In genomic region chr7:16147643-16148042, GRCm38 (mm10) we compare ENCODE assay signal across 10 mouse cellular contexts. TPM values are rescaled to one million over a fixed set of nuclear protein-coding genes. Genes with fewer than 3 reads are reported as not detected.
DNase-seq lines count a peak whose midpoint lies in the region; ATAC-seq and TF ChIP-seq lines count a peak whose summit lies in the region.
"Had no signal": no experiment of that assay in that cellular context is flagged by ENCODE, and none has a peak within 500 bp of the region (broad histone marks: within the 10 kb centered on the region; RNA-seq: fewer than 3 reads in every experiment).

No protein-coding gene starts in this region.

- no peak overlapping the region for H3K4me3 ChIP-seq in heart, embryonic 10.5 days
- H3K4me3 ChIP-seq in heart, embryonic 12.5 days: no peak overlapping the region
- no peak overlapping the region for H3K4me3 ChIP-seq in liver, embryonic 13.5 days (replicated peaks)
- H3K4me3 ChIP-seq in stomach, postnatal 0 days (ENCODE audit: low read depth, low read length): no peak overlapping the region
- H3K4me3 ChIP-seq: midbrain, embryonic 12.5 days had no signal

- H3K9ac ChIP-seq in heart, embryonic 12.5 days: no peak overlapping the region
- H3K9ac ChIP-seq in liver, embryonic 13.5 days: no peak overlapping the region
- no peak overlapping the region for H3K9ac ChIP-seq in stomach, postnatal 0 days (ENCODE audit: low read length)
- H3K9ac ChIP-seq: midbrain, embryonic 12.5 days had no signal

- 0 out of 2 replicates have a peak, but pooled peaks cover 2% of the 10 kb centered on the region for H3K36me3 ChIP-seq in heart, embryonic 10.5 days
- no peaks in the 10 kb centered on the region; the same call in 1 of the 2 replicates for H3K36me3 ChIP-seq in heart, embryonic 12.5 days
- no peaks in the 10 kb centered on the region for H3K36me3 ChIP-seq in liver, embryonic 13.5 days
- no peaks in the 10 kb centered on the region for H3K36me3 ChIP-seq in stomach, postnatal 0 days (ENCODE audit: control insufficient read depth, insufficient read depth, low read length)

- H3K9me3 ChIP-seq in heart, embryonic 10.5 days: no peaks in the 10 kb centered on the region
- H3K9me3 ChIP-seq in heart, embryonic 12.5 days (replicated peaks): no peaks in the 10 kb centered on the region
- H3K9me3 ChIP-seq in liver, embryonic 13.5 days (replicated peaks): no peaks in the 10 kb centered on the region
- H3K9me3 ChIP-seq in stomach, postnatal 0 days (ENCODE audit: control insufficient read depth, low read length): no peaks in the 10 kb centered on the region
- H3K9me3 ChIP-seq: midbrain, embryonic 12.5 days had no signal

- no peak for TF ChIP-seq EP300 in stomach, postnatal 0 days (optimal IDR thresholded peaks at IDR 0.05)

- no peak for TF ChIP-seq CTCF in stomach, postnatal 0 days (IDR thresholded peaks at IDR 0.05; ENCODE audit: low read depth)

- DNase-seq in heart, embryonic 10.5 days (ENCODE audit: low spot score): peak; percentile 84
- DNase-seq in urinary bladder, postnatal 25 days (ENCODE audit: low spot score): peak; percentile 70
- DNase-seq in urinary bladder, adult 2 months (ENCODE audit: low spot score): no peak
- peak; percentile 81 for DNase-seq in gastrocnemius, postnatal 10 days
- DNase-seq in liver, embryonic 13.5 days: peak; percentile 21
- DNase-seq in stomach, postnatal 0 days (ENCODE audit: low spot score): peak; percentile 66
- no peak for DNase-seq in layer of hippocampus, adult 8-10 months (ENCODE audit: low spot score in 2 of 2)

- H3K27ac ChIP-seq in heart, embryonic 10.5 days: no peak overlapping the region
- H3K27ac ChIP-seq in heart, embryonic 12.5 days (ENCODE audit: poor library complexity, severe bottlenecking): no peak overlapping the region
- H3K27ac ChIP-seq in liver, embryonic 13.5 days: no peak overlapping the region
- H3K27ac ChIP-seq in stomach, postnatal 0 days (replicated peaks): no peak overlapping the region
- H3K27ac ChIP-seq: midbrain, embryonic 12.5 days had no signal

- peaks cover 38% of the 10 kb centered on the region for H3K27me3 ChIP-seq in heart, embryonic 10.5 days (ENCODE audit: insufficient read depth, poor library complexity, severe bottlenecking)
- H3K27me3 ChIP-seq in heart, embryonic 12.5 days (replicated peaks): peaks cover 40% of the 10 kb centered on the region
- H3K27me3 ChIP-seq in liver, embryonic 13.5 days: peaks cover 28% of the 10 kb centered on the region
- no peaks in the 10 kb centered on the region for H3K27me3 ChIP-seq in stomach, postnatal 0 days (ENCODE audit: control insufficient read depth, insufficient read depth, low read length)

- H3K4me1 ChIP-seq in heart, embryonic 10.5 days: no peaks in the 10 kb centered on the region
- H3K4me1 ChIP-seq in heart, embryonic 12.5 days (replicated peaks): no peaks in the 10 kb centered on the region
- H3K4me1 ChIP-seq in liver, embryonic 13.5 days (replicated peaks): no peaks in the 10 kb centered on the region
- H3K4me1 ChIP-seq in stomach, postnatal 0 days (replicated peaks; ENCODE audit: control insufficient read depth, insufficient read depth): no peaks in the 10 kb centered on the region

- ATAC-seq in heart, embryonic 12.5 days (ENCODE audit: insufficient number of reproducible peaks, low FRiP score): no peak
- no peak for ATAC-seq in liver, embryonic 13.5 days (ENCODE audit: low read depth)
- ATAC-seq in stomach, postnatal 0 days (ENCODE audit: low FRiP score, low TSS enrichment): no peak
- ATAC-seq: Patski had no signal

- no peak overlapping the region for H3K4me2 ChIP-seq in heart, embryonic 12.5 days
- H3K4me2 ChIP-seq in liver, embryonic 13.5 days: no peak overlapping the region
- H3K4me2 ChIP-seq in stomach, postnatal 0 days (replicated peaks; ENCODE audit: low read depth): no peak overlapping the region
- H3K4me2 ChIP-seq: midbrain, embryonic 12.5 days had no signal

- WGBS in heart, embryonic 10.5 days: 12% methylated on average over 15 of the region's 15 CpGs
- 8% methylated on average over 15 of the region's 15 CpGs for WGBS in heart, embryonic 12.5 days
- WGBS in liver, embryonic 13.5 days (ENCODE audit: insufficient replicate concordance): 10% methylated on average over 15 of the region's 15 CpGs
- WGBS in stomach, postnatal 0 days: 16% methylated on average over 15 of the region's 15 CpGs

RNA-seq across cellular contexts. Expression of gene Slc8a2, which starts 18.0 kb away (rescaled TPM):
- polyA plus RNA-seq in heart, embryonic 10.5 days (2016; fragmentation: Nextera tagmentation; extraction: Ambion mirVana): 0.24 and 0.28 TPM in 2 replicates
- 0.28 and 0.30 TPM in 2 replicates for polyA plus RNA-seq in heart, embryonic 12.5 days (2016; fragmentation: Nextera tagmentation; extraction: Ambion mirVana)
- polyA plus RNA-seq in urinary bladder, adult 2 months (2012; rRNA removed): 3.8 and 6.6 TPM in 2 replicates
- under 1 TPM; 0.75 to 0.86 TPM for total RNA-seq in gastrocnemius, postnatal 10 days (2021)
- polyA plus RNA-seq in liver, embryonic 13.5 days (2015; fragmentation: Nextera tagmentation; extraction: Ambion mirVana): not detected in 2 replicates
- polyA plus RNA-seq in stomach, postnatal 0 days (2015; fragmentation: Nextera tagmentation; extraction: Ambion mirVana): 0.11 and 0.12 TPM in 2 replicates
- 100 to 1,000 TPM; 237 to 262 (median 255) TPM for total RNA-seq in layer of hippocampus, adult 8-10 months (2022)

RNA-seq across cellular contexts. Expression of gene Meis3, which starts 27.2 kb away (rescaled TPM):
- polyA plus RNA-seq in heart, embryonic 10.5 days (2016; fragmentation: Nextera tagmentation; extraction: Ambion mirVana): 22.5 and 41.8 TPM in 2 replicates
- polyA plus RNA-seq in heart, embryonic 12.5 days (2016; fragmentation: Nextera tagmentation; extraction: Ambion mirVana): 18.2 and 21.5 TPM in 2 replicates
- polyA plus RNA-seq in urinary bladder, adult 2 months (2012; rRNA removed): 38.4 and 47.7 TPM in 2 replicates
- 1 to 10 TPM; 4.2 to 6.8 TPM for total RNA-seq in gastrocnemius, postnatal 10 days (2021)
- 2.1 and 2.3 TPM in 2 replicates for polyA plus RNA-seq in liver, embryonic 13.5 days (2015; fragmentation: Nextera tagmentation; extraction: Ambion mirVana)
- polyA plus RNA-seq in stomach, postnatal 0 days (2015; fragmentation: Nextera tagmentation; extraction: Ambion mirVana): 10.9 and 11.8 TPM in 2 replicates
- 10 to 100 TPM; 36.4 to 42.8 (median 40.1) TPM for total RNA-seq in layer of hippocampus, adult 8-10 months (2022)

RNA-seq across cellular contexts. Expression of gene Kptn, which starts 27.9 kb away (rescaled TPM):
- polyA plus RNA-seq in heart, embryonic 10.5 days (2016; fragmentation: Nextera tagmentation; extraction: Ambion mirVana): 31.6 and 34.9 TPM in 2 replicates
- polyA plus RNA-seq in heart, embryonic 12.5 days (2016; fragmentation: Nextera tagmentation; extraction: Ambion mirVana): 29.4 and 31.0 TPM in 2 replicates
- polyA plus RNA-seq in urinary bladder, adult 2 months (2012; rRNA removed): 27.2 and 28.0 TPM in 2 replicates
- total RNA-seq in gastrocnemius, postnatal 10 days (2021): 10 to 100 TPM; 12.0 to 13.1 TPM
- polyA plus RNA-seq in liver, embryonic 13.5 days (2015; fragmentation: Nextera tagmentation; extraction: Ambion mirVana): 11.1 and 11.5 TPM in 2 replicates
- polyA plus RNA-seq in stomach, postnatal 0 days (2015; fragmentation: Nextera tagmentation; extraction: Ambion mirVana): 11.8 and 13.1 TPM in 2 replicates
- total RNA-seq in layer of hippocampus, adult 8-10 months (2022): 10 to 100 TPM; 35.4 to 47.0 (median 41.5) TPM

RNA-seq across cellular contexts. Expression of gene Napa, which starts 49.4 kb away (rescaled TPM):
- 182 and 196 TPM in 2 replicates for polyA plus RNA-seq in heart, embryonic 10.5 days (2016; fragmentation: Nextera tagmentation; extraction: Ambion mirVana)
- 144 and 159 TPM in 2 replicates for polyA plus RNA-seq in heart, embryonic 12.5 days (2016; fragmentation: Nextera tagmentation; extraction: Ambion mirVana)
- 172 and 208 TPM in 2 replicates for polyA plus RNA-seq in urinary bladder, adult 2 months (2012; rRNA removed)
- 100 to 1,000 TPM; 123 to 145 TPM for total RNA-seq in gastrocnemius, postnatal 10 days (2021)
- 159 and 165 TPM in 2 replicates for polyA plus RNA-seq in liver, embryonic 13.5 days (2015; fragmentation: Nextera tagmentation; extraction: Ambion mirVana)
- polyA plus RNA-seq in stomach, postnatal 0 days (2015; fragmentation: Nextera tagmentation; extraction: Ambion mirVana): 136 and 152 TPM in 2 replicates
- 100 to 1,000 TPM; 289 to 306 (median 297) TPM for total RNA-seq in layer of hippocampus, adult 8-10 months (2022)

Comparison
In these comparisons a context has a peak if more than half of its experiments do, and no peak if none do; other contexts are left out.
1. DNase-seq: peak in heart, embryonic 10.5 days (single experiment), urinary bladder, postnatal 25 days (single experiment), gastrocnemius, postnatal 10 days (single experiment), liver, embryonic 13.5 days (single experiment) and stomach, postnatal 0 days (single experiment); none in urinary bladder, adult 2 months (single experiment) and layer of hippocampus, adult 8-10 months (0 of 2).